Comparison of ENCODE assay signal across 9 mouse cellular contexts in genomic region chr12:11203694-11204665, GRCm38 (mm10). TPM values are rescaled to one million over a fixed set of nuclear protein-coding genes. Genes with fewer than 3 reads are reported as not detected.
DNase-seq lines count a peak whose midpoint lies in the region; ATAC-seq and TF ChIP-seq lines count a peak whose summit lies in the region.
"Had no signal": no experiment of that assay in that cellular context is flagged by ENCODE, and none has a peak within 500 bp of the region (broad histone marks: within the 10 kb centered on the region; RNA-seq: fewer than 3 reads in every experiment).

No protein-coding gene starts in this region.

- no peaks in the 10 kb centered on the region for H3K9me3 ChIP-seq in liver, postnatal 0 days (ENCODE audit: low read length)
- no peaks in the 10 kb centered on the region for H3K9me3 ChIP-seq in liver, embryonic 12.5 days (replicated peaks)
- H3K9me3 ChIP-seq in hindbrain, embryonic 13.5 days: no peaks in the 10 kb centered on the region

- H3K4me1 ChIP-seq in liver, postnatal 0 days (ENCODE audit: insufficient read depth): no peaks in the 10 kb centered on the region
- no peaks in the 10 kb centered on the region for H3K4me1 ChIP-seq in liver, embryonic 12.5 days
- H3K4me1 ChIP-seq in hindbrain, embryonic 13.5 days (replicated peaks): no peaks in the 10 kb centered on the region

- H3K9ac ChIP-seq in liver, postnatal 0 days (replicated peaks): no peak overlapping the region
- no peak overlapping the region for H3K9ac ChIP-seq in liver, embryonic 12.5 days
- no peak overlapping the region for H3K9ac ChIP-seq in hindbrain, embryonic 13.5 days

- peak overlapping the region; percentile 11; the same call in 1 of the 2 replicates for H3K27ac ChIP-seq in liver, postnatal 0 days (ENCODE audit: low read depth)
- H3K27ac ChIP-seq in liver, embryonic 12.5 days: no peak overlapping the region
- H3K27ac ChIP-seq in hindbrain, embryonic 13.5 days: no peak overlapping the region

- H3K36me3 ChIP-seq in liver, postnatal 0 days (replicated peaks; ENCODE audit: insufficient read depth, low read length): no peaks in the 10 kb centered on the region
- no peaks in the 10 kb centered on the region for H3K36me3 ChIP-seq in liver, embryonic 12.5 days
- H3K36me3 ChIP-seq in hindbrain, embryonic 13.5 days: no peaks in the 10 kb centered on the region

- TF ChIP-seq EP300 in liver, postnatal 0 days (IDR thresholded peaks at IDR 0.05; ENCODE audit: low read depth): no peak

- DNase-seq in liver, postnatal 0 days: no peak
- peak; percentile 86 for DNase-seq in gastrocnemius, postnatal 25 days
- peak; percentile 23 for DNase-seq in kidney, adult 18-20 months
- DNase-seq in lung, postnatal 25 days (ENCODE audit: low spot score): peak; percentile 60
- DNase-seq in spleen, adult 12 weeks (ENCODE audit: low spot score): no peak
- DNase-seq in layer of hippocampus, postnatal 10 days (ENCODE audit: low spot score in 2 of 2): no peak

- 0 out of 2 replicates have a peak overlapping the region, but pooled peaks have one; percentile 13 for H3K4me2 ChIP-seq in liver, postnatal 0 days (ENCODE audit: low read depth, low read length)
- no peak overlapping the region for H3K4me2 ChIP-seq in liver, embryonic 12.5 days
- H3K4me2 ChIP-seq in hindbrain, embryonic 13.5 days: no peak overlapping the region

- H3K4me3 ChIP-seq in liver, postnatal 0 days (ENCODE audit: low read depth, low read length): no peak overlapping the region
- no peak overlapping the region for H3K4me3 ChIP-seq in liver, embryonic 12.5 days
- no peak overlapping the region for H3K4me3 ChIP-seq in hindbrain, embryonic 13.5 days

- no peaks in the 10 kb centered on the region for H3K27me3 ChIP-seq in liver, postnatal 0 days (ENCODE audit: insufficient read depth, low read length)
- no peaks in the 10 kb centered on the region for H3K27me3 ChIP-seq in liver, embryonic 12.5 days (replicated peaks)
- H3K27me3 ChIP-seq in hindbrain, embryonic 13.5 days: no peaks in the 10 kb centered on the region

- ATAC-seq in liver, postnatal 0 days: no peak
- ATAC-seq in liver, embryonic 12.5 days: no peak
- no peak for ATAC-seq in hindbrain, embryonic 13.5 days (ENCODE audit: low FRiP score)

- 66% methylated on average over 18 of the region's 18 CpGs for WGBS in liver, postnatal 0 days (ENCODE audit: insufficient replicate concordance)
- WGBS in liver, embryonic 12.5 days (ENCODE audit: insufficient replicate concordance): 63% methylated on average over 18 of the region's 18 CpGs
- WGBS in hindbrain, embryonic 13.5 days: 82% methylated on average over 18 of the region's 18 CpGs

- no peak for TF ChIP-seq CTCF in liver, postnatal 0 days (IDR thresholded peaks at IDR 0.05; ENCODE audit: low read depth)

RNA-seq across cellular contexts. Expression of gene Msgn1, which starts 4.8 kb away (rescaled TPM):
- polyA plus RNA-seq in liver, postnatal 0 days (2015; fragmentation: Nextera tagmentation; extraction: Ambion mirVana): not detected in 2 replicates
- not detected in 2 replicates for polyA plus RNA-seq in liver, embryonic 12.5 days (2016; fragmentation: Nextera tagmentation; extraction: Ambion mirVana)
- total RNA-seq in gastrocnemius, postnatal 25 days (2021): not detected
- polyA plus RNA-seq in hindbrain, embryonic 13.5 days (2015; fragmentation: Nextera tagmentation; extraction: Ambion mirVana): not detected in 2 replicates
- not detected for total RNA-seq in layer of hippocampus, postnatal 10 days (2021)
- polyA plus RNA-seq: liver, embryonic 16.5 days had no signal

RNA-seq across cellular contexts. Expression of gene Kcns3, which starts 53.1 kb away (rescaled TPM):
- polyA plus RNA-seq in liver, postnatal 0 days (2015; fragmentation: Nextera tagmentation; extraction: Ambion mirVana): 0.08 TPM in 1 of 2 replicates, not detected in the other
- polyA plus RNA-seq in liver, embryonic 12.5 days (2016; fragmentation: Nextera tagmentation; extraction: Ambion mirVana): 0.16 and 0.26 TPM in 2 replicates
- total RNA-seq in gastrocnemius, postnatal 25 days (2021): 1 to 10 TPM in 1 of 2 experiments, under 1 TPM in 1; 0.36 to 1.3 TPM
- 0.44 and 0.79 TPM in 2 replicates for polyA plus RNA-seq in hindbrain, embryonic 13.5 days (2015; fragmentation: Nextera tagmentation; extraction: Ambion mirVana)
- total RNA-seq in layer of hippocampus, postnatal 10 days (2021): 1 to 10 TPM; 4.0 to 4.1 TPM

Comparison
In these comparisons a context has a peak if more than half of its experiments do, and no peak if none do; other contexts are left out.
1. DNase-seq: peak in gastrocnemius, postnatal 25 days (single experiment), kidney, adult 18-20 months (single experiment) and lung, postnatal 25 days (single experiment); none in liver, postnatal 0 days (single experiment), spleen, adult 12 weeks (single experiment) and layer of hippocampus, postnatal 10 days (0 of 2).